Mouse (Mus musculus): ENCODE measurements around the gene Gucy2g. TPM values are rescaled to one million over a fixed set of nuclear protein-coding genes. Genes with fewer than 3 reads are reported as not detected.

Gene Gucy2g
- total and polyA plus RNA-seq, 2 experiments from 2014 or later: not detected

DNA sequence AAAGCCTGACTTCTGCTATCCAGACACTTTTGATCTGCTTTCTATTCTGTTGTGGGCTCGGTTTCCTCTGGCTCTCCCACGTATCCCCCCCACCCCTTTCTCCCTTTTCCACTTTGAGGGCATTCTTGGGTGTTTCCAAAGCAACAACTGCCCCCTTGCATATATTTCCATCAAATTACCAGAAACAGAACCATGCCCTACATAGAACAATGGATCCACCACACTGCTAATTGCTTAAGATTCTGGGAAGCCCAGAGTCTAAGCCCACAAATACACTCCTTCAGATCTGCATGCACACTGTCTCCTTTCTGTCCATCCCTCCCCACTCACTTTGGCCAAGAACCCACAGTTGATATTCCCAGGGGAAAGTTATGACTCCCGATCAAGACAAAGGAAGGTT, 55.4 kb downstream of the Gucy2g start:
- H3K27me3 ChIP-seq (ENCODE audit: insufficient read depth, low read length): no peaks in the 10 kb centered on the region
- H3K9me3 ChIP-seq (ENCODE audit: low read length): no peaks in the 10 kb centered on the region
- TF ChIP-seq CTCF (IDR thresholded peaks at IDR 0.05): no peak
- no peak overlapping the region for H3K4me2 ChIP-seq (ENCODE audit: low read depth, low read length, poor library complexity, severe bottlenecking)
- peak; percentile 67 for DNase-seq (ENCODE audit: low spot score)
- H3K27ac ChIP-seq (ENCODE audit: low read depth, low read length): no peak overlapping the region
- H3K4me3 ChIP-seq (ENCODE audit: low read depth, low read length): no peak overlapping the region
- WGBS: 27% methylated on average over 3 of the region's 3 CpGs
- H3K36me3 ChIP-seq (ENCODE audit: insufficient read depth, low read length): no peaks in the 10 kb centered on the region
- peaks cover 4% of the 10 kb centered on the region; the same call in 1 of the 2 replicates for H3K4me1 ChIP-seq (ENCODE audit: insufficient read depth, low read length)
- no peak overlapping the region for H3K9ac ChIP-seq (replicated peaks; ENCODE audit: low read length, poor library complexity, severe bottlenecking)
- ATAC-seq (ENCODE audit: low FRiP score): peak; percentile 72

DNA sequence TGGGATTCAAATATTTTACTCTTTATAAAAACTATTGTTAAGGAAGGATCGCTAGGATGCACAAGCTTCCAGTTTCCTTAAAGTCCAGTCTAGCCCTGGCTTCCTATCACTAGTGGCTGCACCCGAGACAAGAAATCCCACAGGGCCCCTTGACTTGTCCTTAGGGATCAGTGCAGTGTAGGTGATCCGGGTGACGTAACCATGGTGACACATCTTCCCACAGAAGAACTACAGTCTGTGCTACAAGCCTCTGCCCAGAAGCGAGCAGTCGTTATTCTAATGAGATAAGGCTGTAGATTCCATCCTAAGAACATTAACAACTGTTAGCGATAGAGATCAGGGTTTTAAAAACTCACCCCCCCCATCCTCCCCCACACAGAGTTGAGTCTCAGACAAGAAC, 56.0 kb downstream of the Gucy2g start:
- H3K4me3 ChIP-seq (ENCODE audit: low read depth, low read length): no peak overlapping the region
- DNase-seq (ENCODE audit: low spot score) (peak; percentile 45), ATAC-seq (ENCODE audit: low FRiP score) (no peak)
- peaks cover 4% of the 10 kb centered on the region; the same call in 1 of the 2 replicates for H3K4me1 ChIP-seq (ENCODE audit: insufficient read depth, low read length)
- no peak for TF ChIP-seq CTCF (IDR thresholded peaks at IDR 0.05)
- no peaks in the 10 kb centered on the region for H3K27me3 ChIP-seq (ENCODE audit: insufficient read depth, low read length)
- peak overlapping the region; percentile 47; the same call in 1 of the 2 replicates for H3K27ac ChIP-seq (ENCODE audit: low read depth, low read length)
- no peaks in the 10 kb centered on the region for H3K9me3 ChIP-seq (ENCODE audit: low read length)
- no peak overlapping the region for H3K9ac ChIP-seq (replicated peaks; ENCODE audit: low read length, poor library complexity, severe bottlenecking)
- H3K4me2 ChIP-seq (ENCODE audit: low read depth, low read length, poor library complexity, severe bottlenecking): no peak overlapping the region
- no peaks in the 10 kb centered on the region for H3K36me3 ChIP-seq (ENCODE audit: insufficient read depth, low read length)
- 27% methylated on average over 7 of the region's 7 CpGs for WGBS

DNA sequence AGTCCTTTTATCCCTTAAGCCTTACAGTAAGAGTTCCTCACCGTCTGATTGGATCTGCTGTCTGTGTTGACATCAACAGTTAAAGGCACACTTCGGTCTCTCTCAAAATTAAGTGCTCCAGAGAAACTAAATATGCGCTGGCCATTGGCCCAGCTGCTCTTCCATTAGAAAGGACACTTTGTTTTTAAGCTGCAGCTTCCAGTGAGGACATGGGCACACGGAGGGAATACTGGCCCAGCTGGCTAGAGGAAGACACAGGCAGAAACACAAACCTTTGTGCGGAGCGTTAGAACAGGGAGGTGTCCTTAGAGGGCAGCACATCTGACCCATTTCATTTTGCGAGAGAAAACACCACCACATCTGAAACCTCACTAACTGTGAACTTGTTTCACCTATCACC, 56.6 kb downstream of the Gucy2g start:
- WGBS: 58% methylated on average over 7 of the region's 7 CpGs
- H3K4me3 ChIP-seq (ENCODE audit: low read depth, low read length): no peak overlapping the region
- no peak overlapping the region for H3K9ac ChIP-seq (replicated peaks; ENCODE audit: low read length, poor library complexity, severe bottlenecking)
- H3K9me3 ChIP-seq (ENCODE audit: low read length): no peaks in the 10 kb centered on the region
- H3K27me3 ChIP-seq (ENCODE audit: insufficient read depth, low read length): no peaks in the 10 kb centered on the region
- H3K4me1 ChIP-seq (ENCODE audit: insufficient read depth, low read length): peaks cover 4% of the 10 kb centered on the region; the same call in 1 of the 2 replicates
- ATAC-seq (ENCODE audit: low FRiP score) (no peak), DNase-seq (ENCODE audit: low spot score) (peak; percentile 50)
- no peak for TF ChIP-seq CTCF (IDR thresholded peaks at IDR 0.05)
- no peaks in the 10 kb centered on the region for H3K36me3 ChIP-seq (ENCODE audit: insufficient read depth, low read length)
- peak overlapping the region; percentile 1; the same call in 1 of the 2 replicates for H3K27ac ChIP-seq (ENCODE audit: low read depth, low read length)
- H3K4me2 ChIP-seq (ENCODE audit: low read depth, low read length, poor library complexity, severe bottlenecking): no peak overlapping the region

DNA sequence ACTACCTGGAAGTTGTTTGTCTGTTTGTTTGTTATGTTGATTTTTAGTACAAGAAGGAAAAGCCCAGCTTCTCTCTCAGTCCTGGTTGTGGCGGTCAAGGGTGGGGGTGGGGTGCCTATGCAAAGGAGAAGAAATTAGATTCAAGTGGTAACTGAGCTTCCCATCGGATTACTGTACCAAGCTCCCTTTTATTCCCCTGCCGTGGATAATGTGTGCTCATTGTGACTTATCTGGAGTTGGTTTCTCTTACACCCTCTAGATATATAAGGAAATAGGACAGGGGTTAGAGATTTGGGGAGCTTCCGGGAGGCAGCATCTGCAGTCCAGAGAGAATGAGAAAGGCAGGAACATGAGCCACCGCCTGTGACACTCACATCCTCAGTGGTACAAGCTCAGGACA, 60.6 kb downstream of the Gucy2g start, which contains the start of gene Tectb:
TSS of gene Tectb (plus strand) at position 301 of the 400 bp plus-strand sequence.
- no peak for TF ChIP-seq CTCF (IDR thresholded peaks at IDR 0.05)
- ATAC-seq (ENCODE audit: low FRiP score): no peak

GRCm38 (mm10) chr19:55177143-55177542, 63.9 kb downstream of the Gucy2g start:
- 72% methylated on average over 3 of the region's 3 CpGs for WGBS
- Histone ChIP-seq H3K4me2 (ENCODE audit: low read depth, low read length, poor library complexity, severe bottlenecking) (no peak overlapping the region), H3K27me3 (ENCODE audit: insufficient read depth, low read length) (no peaks in the 10 kb centered on the region), H3K36me3 (ENCODE audit: insufficient read depth, low read length) (no peaks in the 10 kb centered on the region), H3K4me1 (ENCODE audit: insufficient read depth, low read length) (no peaks in the 10 kb centered on the region), H3K27ac (ENCODE audit: low read depth, low read length) (no peak overlapping the region), H3K4me3 (ENCODE audit: low read depth, low read length) (no peak overlapping the region), H3K9ac (replicated peaks; ENCODE audit: low read length, poor library complexity, severe bottlenecking) (no peak overlapping the region), H3K9me3 (ENCODE audit: low read length) (no peaks in the 10 kb centered on the region)
- TF ChIP-seq CTCF (IDR thresholded peaks at IDR 0.05): no peak
- ATAC-seq (ENCODE audit: low FRiP score): no peak
- no peak for DNase-seq (ENCODE audit: low spot score)

More for the DNA sequence above, 60.6 kb downstream of the Gucy2g start, which contains the start of gene Tectb:
- Histone ChIP-seq H3K9ac (replicated peaks; ENCODE audit: low read length, poor library complexity, severe bottlenecking) (no peak within 1 kb of the TSS), H3K9me3 (ENCODE audit: low read length) (no peaks in the 10 kb centered on the region), H3K4me3 (ENCODE audit: low read depth, low read length) (no peak within 1 kb of the TSS), H3K36me3 (ENCODE audit: insufficient read depth, low read length) (no peaks in the 10 kb centered on the region), H3K4me1 (ENCODE audit: insufficient read depth, low read length) (peaks cover 4% of the 10 kb centered on the region; the same call in 1 of the 2 replicates), H3K4me2 (ENCODE audit: low read depth, low read length, poor library complexity, severe bottlenecking) (no peak within 1 kb of the TSS), H3K27ac (ENCODE audit: low read depth, low read length) (no peak within 1 kb of the TSS), H3K27me3 (ENCODE audit: insufficient read depth, low read length) (no peaks in the 10 kb centered on the region)
- 65% methylated on average over 5 of the region's 5 CpGs for WGBS
- no peak for DNase-seq (ENCODE audit: low spot score)

DNA sequence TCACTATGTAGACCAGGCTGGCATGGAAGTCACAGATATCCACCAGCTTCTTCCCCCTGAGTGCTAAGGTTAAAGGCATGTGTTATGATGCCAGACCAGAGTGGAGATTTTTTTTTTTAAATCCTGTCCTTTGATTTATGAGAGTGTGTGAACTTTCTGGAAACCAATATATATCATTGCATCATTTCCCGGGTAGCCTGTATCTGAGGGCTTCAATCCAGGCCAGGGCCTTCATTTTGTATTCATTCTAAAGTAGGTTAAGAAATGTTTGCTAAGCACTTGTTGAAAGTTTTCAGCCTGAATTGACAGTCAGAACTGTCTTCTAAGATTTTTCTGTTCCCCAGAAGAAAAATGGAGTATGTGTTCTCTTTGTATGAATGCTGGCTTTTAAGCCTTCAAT, 69.5 kb downstream of the Gucy2g start:
- H3K4me2 ChIP-seq (ENCODE audit: low read depth, low read length, poor library complexity, severe bottlenecking): no peak overlapping the region
- no peak for DNase-seq (ENCODE audit: low spot score)
- no peak overlapping the region for H3K27ac ChIP-seq (ENCODE audit: low read depth, low read length)
- H3K9me3 ChIP-seq (ENCODE audit: low read length): no peaks in the 10 kb centered on the region
- ATAC-seq (ENCODE audit: low FRiP score): no peak
- no peak for TF ChIP-seq CTCF (IDR thresholded peaks at IDR 0.05)
- H3K36me3 ChIP-seq (ENCODE audit: insufficient read depth, low read length): no peaks in the 10 kb centered on the region
- no peak overlapping the region for H3K4me3 ChIP-seq (ENCODE audit: low read depth, low read length)
- 94% methylated on average over 1 of the region's 1 CpGs for WGBS
- no peak overlapping the region for H3K9ac ChIP-seq (replicated peaks; ENCODE audit: low read length, poor library complexity, severe bottlenecking)
- H3K27me3 ChIP-seq (ENCODE audit: insufficient read depth, low read length): no peaks in the 10 kb centered on the region
- no peaks in the 10 kb centered on the region for H3K4me1 ChIP-seq (ENCODE audit: insufficient read depth, low read length)

Data from midbrain, postnatal 0 days (tissue).